Mouse (Mus musculus) heart, postnatal 0 days (tissue): ENCODE results near the gene Sun1.

Experiments
- CTCF ChIP-seq: IDR thresholded peaks from 2 replicates; pipeline ENCODE4 v1.5.1; 2016; ENCODE audit warnings: antibody characterized with exemption, control low read depth, low read depth
- EP300 ChIP-seq: IDR thresholded peaks from 2 replicates; pipeline ENCODE4 v1.6.1; 2016; ENCODE audit warnings: antibody characterized with exemption, low read depth

DNA sequence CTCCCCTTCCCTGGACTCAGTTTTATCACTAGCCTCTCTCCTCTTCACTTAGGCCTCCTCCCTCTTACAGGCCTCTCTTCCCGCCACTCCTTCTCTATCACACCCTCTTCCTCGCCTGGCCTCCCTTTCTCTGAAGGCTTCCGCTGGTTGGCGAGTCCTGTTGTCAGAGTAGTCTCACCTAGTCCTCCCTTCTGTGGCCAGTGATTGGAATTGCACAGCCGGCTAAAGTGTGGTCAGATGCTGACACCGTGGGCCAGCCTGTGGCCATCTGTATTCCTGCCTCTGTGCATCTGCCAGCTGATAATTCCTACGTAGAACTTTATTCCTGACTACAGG is 52.4 kb downstream of the Sun1 start:
- TF ChIP-seq CTCF (0 out of 2 replicates have a peak, but pooled peaks have one; percentile 5), EP300 (no peak)
